Mouse (Mus musculus) bone marrow, adult 2 months (tissue): ENCODE measurements around the gene She. TPM values are rescaled to one million over a fixed set of nuclear protein-coding genes. Genes with fewer than 3 reads are reported as not detected.

Experiments used
- H3K27ac ChIP-seq: fragments of 200-500 bp; 2 replicates; pipeline ENCODE4 v1.5.1; 2012; ENCODE audit warnings: low read depth, mild to moderate bottlenecking, control low read depth, inconsistent platforms, low read length; ENCODE audit not compliant: control insufficient read depth, poor library complexity, insufficient read depth
- H3K4me1 ChIP-seq: fragments of 200-500 bp; 2 replicates; pipeline ENCODE4 v1.6.1; 2011; ENCODE audit warnings: low read length; ENCODE audit not compliant: control insufficient read depth, insufficient read depth
- H3K4me3 ChIP-seq: fragments of 200-500 bp; replicated peaks from 2 replicates; pipeline ENCODE3; 2011; ENCODE audit warnings: mild to moderate bottlenecking, low read depth, low read length, control low read depth; ENCODE audit not compliant: control insufficient read depth
- CTCF ChIP-seq: fragments of 200-500 bp; IDR thresholded peaks from 2 replicates; pipeline ENCODE4 v1.5.1; 2011; ENCODE audit warnings: low read length, control low read depth; ENCODE audit not compliant: control insufficient read depth, insufficient read depth
- POLR2A ChIP-seq: fragments of 200-500 bp; IDR thresholded peaks from 2 replicates; pipeline ENCODE4 v1.6.1; 2011; ENCODE audit warnings: low read depth, mild to moderate bottlenecking, control low read depth, low read length, borderline replicate concordance; ENCODE audit not compliant: control insufficient read depth
- WGBS: fragments of 180-500 bp; shearing (Covaris S2); methylation state at CpG from one replicate; pipeline ENCODE4 v1.1.7; 2018; 5-methylcytosine and 5-hydroxymethylcytosine counted together
- polyA plus RNA-seq: library from polyadenylated mRNA; stranded (reverse); fragments of >200 nt; gene quantifications from 2 replicates; pipeline ENCODE4 v1.2.4, GENCODE M21; 2011; ENCODE audit warnings: low replicate concordance; ENCODE audit not compliant: missing spikeins, insufficient read depth, insufficient read length

Gene She
- polyA plus RNA-seq, 1 experiment = 1.7 TPM

GRCm38 (mm10) chr3:89898870-89899510, 67.8 kb downstream of the She start:
- H3K27ac ChIP-seq = no peak overlapping the region
- H3K4me3 ChIP-seq = no peak overlapping the region
- 61% methylated on average over 5 of the region's 5 CpGs for WGBS
- TF ChIP-seq CTCF = no peak
- no peaks in the 10 kb centered on the region; the same call in 1 of the 2 replicates for H3K4me1 ChIP-seq

- no peak overlapping the region for H3K4me3 ChIP-seq
- H3K4me1 ChIP-seq = no peaks in the 10 kb centered on the region; the same call in 1 of the 2 replicates
- 70% methylated on average over 8 of the region's 8 CpGs for WGBS
- TF ChIP-seq POLR2A (no peak), CTCF (no peak)
- H3K27ac ChIP-seq = no peak overlapping the region
Observed at GRCm38 (mm10) chr3:89899511-89899908, 68.3 kb downstream of the She start.

DNA sequence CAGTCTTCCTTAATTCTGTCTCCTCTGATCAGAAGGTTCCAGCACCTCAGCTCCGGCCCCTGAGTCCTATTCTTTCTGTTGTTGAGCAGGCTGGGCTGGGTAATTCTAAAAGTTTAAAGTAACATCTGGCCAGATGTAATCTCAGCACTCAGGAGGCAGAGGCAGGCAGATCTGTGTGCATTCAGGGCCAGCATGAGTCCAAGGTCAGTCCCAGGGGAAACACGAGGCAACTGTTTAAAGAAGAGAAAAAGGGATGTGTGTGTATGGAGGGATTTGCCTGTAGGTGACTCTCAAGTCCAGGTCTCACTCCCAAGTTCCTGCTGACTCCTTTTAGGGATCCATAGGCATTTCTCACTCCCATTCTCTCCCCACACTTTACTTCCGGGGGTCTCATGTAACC, 76.7 kb downstream of the She start:
- H3K4me3 ChIP-seq = no peak overlapping the region
- TF ChIP-seq CTCF = no peak
- no peak for TF ChIP-seq POLR2A
- H3K4me1 ChIP-seq = peaks cover 14% of the 10 kb centered on the region
- WGBS = 71% methylated on average over 3 of the region's 3 CpGs
- no peak overlapping the region for H3K27ac ChIP-seq

Other genes with a start within 250 kb of the She start
- 17.6 and 48.3 TPM in 2 replicates for gene Adar, start 116.3 kb upstream of the She start, polyA plus RNA-seq
- 0.14 and 0.32 TPM in 2 replicates for gene Chrnb2, start 66.7 kb upstream of the She start, polyA plus RNA-seq
- 44.2 and 78.7 TPM in 2 replicates for gene Ube2q1, start 57.8 kb upstream of the She start, polyA plus RNA-seq
- gene Il6ra, start 81.8 kb downstream of the She start, polyA plus RNA-seq = 6.5 and 11.4 TPM in 2 replicates
- gene Atp8b2, start 132.1 kb downstream of the She start, polyA plus RNA-seq = 9.0 and 30.6 TPM in 2 replicates
- gene Hax1, start 167.4 kb downstream of the She start, polyA plus RNA-seq = 34.2 and 70.1 TPM in 2 replicates
- gene 4933434E20Rik, start 220.3 kb downstream of the She start, polyA plus RNA-seq = 31.4 and 49.9 TPM in 2 replicates
- gene Ubap2l, start 221.3 kb downstream of the She start, polyA plus RNA-seq = 57.2 and 89.7 TPM in 2 replicates
- gene Tpm3, start 241.3 kb downstream of the She start, polyA plus RNA-seq = 645 and 665 TPM in 2 replicates